Mouse (Mus musculus): ENCODE results near the gene Tspan5.

DNA sequence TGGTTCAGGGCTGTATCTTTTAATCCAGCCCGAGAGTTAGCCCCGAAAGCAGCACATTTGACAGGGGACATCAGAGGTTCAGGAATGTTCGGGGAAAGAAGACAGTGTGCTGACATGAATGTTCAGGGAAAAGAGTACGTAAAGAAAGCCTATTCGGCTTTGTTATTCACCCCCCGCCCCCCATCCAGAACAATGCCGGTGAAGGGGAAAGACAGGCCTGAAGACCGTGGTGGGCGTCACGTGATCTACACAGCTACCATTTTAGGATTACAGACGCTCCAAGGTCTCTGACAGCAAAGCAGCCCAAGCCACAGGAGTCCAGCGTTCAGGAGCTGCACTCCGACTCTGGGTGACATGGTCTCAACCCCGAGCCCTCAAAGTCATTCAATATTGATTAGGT lies 36.1 kb upstream of the Tspan5 start:
- no peak for TF ChIP-seq POLR2A (IDR thresholded peaks at IDR 0.05; ENCODE audit: low read depth, low read length)
- TF ChIP-seq CTCF (IDR thresholded peaks at IDR 0.05; ENCODE audit: extremely low read depth, insufficient read length, insufficient replicate concordance, low read depth, low read length), result no peak
